Mouse (Mus musculus) liver, embryonic 14.5 days (tissue): Measurements from ENCODE around the gene Lrrc74b. TPM values are rescaled to one million over a fixed set of nuclear protein-coding genes. Genes with fewer than 3 reads are reported as not detected.
"Not testable (repeated sequence)": the region's sequence is repeated elsewhere in the genome, so short reads cannot be mapped to it uniquely, and the experiment has no call there.

ENCODE experiments used
- ATAC-seq: fragments of 200-750 bp; cut with Nextera tagmentation; 2 replicates; pipeline ENCODE4 v1.8.0; 2017; ENCODE audit warnings: moderate number of reproducible peaks, mild to moderate bottlenecking, moderate library complexity; ENCODE audit not compliant: insufficient read depth
- DNase-seq, 3 experiments: peaks; one replicate each; pipeline ENCODE4 v3.0.0-alpha.2; 2012 to 2013; ENCODE audit warnings: low read depth in 3 of 3, low spot score in 3 of 3
- H3K27ac ChIP-seq: fragments of 300-500 bp; sonication (generic); 2 replicates; pipeline ENCODE4 v1.5.1; 2014; ENCODE audit warnings: moderate library complexity, mild to moderate bottlenecking, control low read depth, inconsistent platforms
- H3K27me3 ChIP-seq: fragments of 300-500 bp; sonication (generic); 2 replicates; pipeline ENCODE4 v1.6.1; 2014; ENCODE audit warnings: mild to moderate bottlenecking, low read length, moderate library complexity; ENCODE audit not compliant: control insufficient read depth, insufficient read depth
- H3K36me3 ChIP-seq: fragments of 300-500 bp; sonication (generic); replicated peaks from 2 replicates; pipeline ENCODE4 v1.6.1; 2014; ENCODE audit warnings: low read depth; ENCODE audit not compliant: control insufficient read depth, insufficient read depth
- H3K4me1 ChIP-seq, 2 experiments: fragments of 200-500 bp in 1 of 2; fragments of 300-500 bp in 1 of 2; sonication (generic) in 1 of 2; replicated peaks; 2 replicates each; pipeline ENCODE4 v1.6.1; 2012 to 2014; ENCODE audit warnings: antibody characterized with exemption in 1 of 2, inconsistent platforms in 1 of 2, low read length in 1 of 2; ENCODE audit not compliant: control insufficient read depth in 2 of 2, insufficient read depth in 2 of 2
- H3K4me2 ChIP-seq: fragments of 300-500 bp; sonication (generic); 2 replicates; pipeline ENCODE4 v1.6.1; 2014; ENCODE audit warnings: low read depth, mild to moderate bottlenecking, control low read depth, moderate library complexity
- H3K4me3 ChIP-seq, 2 experiments: fragments of 200-500 bp in 1 of 2; fragments of 300-500 bp in 1 of 2; sonication (generic) in 1 of 2; 2 replicates each; pipeline ENCODE4 v1.5.1; 2012 to 2014; ENCODE audit warnings: low read depth in 2 of 2, low read length in 2 of 2, mild to moderate bottlenecking in 2 of 2, control low read depth in 1 of 2, inconsistent platforms in 1 of 2, moderate library complexity in 1 of 2; ENCODE audit not compliant: insufficient read depth in 1 of 2
- H3K9ac ChIP-seq: fragments of 300-500 bp; sonication (generic); replicated peaks from 2 replicates; pipeline ENCODE4 v1.6.1; 2014; ENCODE audit warnings: mild to moderate bottlenecking, control low read depth, moderate library complexity
- H3K9me3 ChIP-seq: fragments of 300-500 bp; sonication (generic); 2 replicates; pipeline ENCODE4 v1.6.1; 2016; ENCODE audit warnings: low read length, mixed read lengths; ENCODE audit not compliant: control insufficient read depth
- CTCF ChIP-seq: IDR thresholded peaks from 2 replicates; pipeline ENCODE4 v1.5.1; 2016; ENCODE audit warnings: antibody characterized with exemption, low read depth, control low read depth
- EP300 ChIP-seq: IDR thresholded peaks from 2 replicates; pipeline ENCODE4 v1.6.1; 2016; ENCODE audit warnings: antibody characterized with exemption, low read depth
- WGBS: fragments of 180-500 bp; shearing (Covaris S2); extraction: QIAGEN DNeasy Blood & Tissue Kit; methylation state at CpG from one replicate; pipeline ENCODE4 v1.1.7; 2014; ENCODE audit not compliant: insufficient replicate concordance; 5-methylcytosine and 5-hydroxymethylcytosine counted together
- polyA plus RNA-seq, 2 experiments: library from polyadenylated mRNA; depleted of rRNA in 1 of 2; stranded (reverse) in 1 of 2; unstranded in 1 of 2; fragments of >200 nt; fragmentation: Nextera tagmentation in 1 of 2; extraction: Ambion mirVana in 1 of 2; gene quantifications; 2 replicates each; pipeline versions ENCODE4 v1.2.1 to v1.2.3; 2012 to 2014

Lrrc74b gene
- polyA plus RNA-seq, 2 experiments = 0.02 TPM; not detected in 1

GRCm38 (mm10) chr16:17558811-17559210 is 2.2 kb downstream of the Lrrc74b start:
- Histone ChIP-seq H3K27ac (no peak overlapping the region), H3K4me1 (peaks cover 22 to 31% of the 10 kb centered on the region in 2 experiments), H3K36me3 (no peaks in the 10 kb centered on the region), H3K4me2 (peak overlapping the region; percentile 4), H3K9ac (no peak overlapping the region), H3K27me3 (peaks cover 2% of the 10 kb centered on the region; the same call in 1 of the 2 replicates), H3K4me3 (no peak overlapping the region), H3K9me3 (no peaks in the 10 kb centered on the region)
- under 1% methylated on average over 5 of the region's 5 CpGs for WGBS
- DNase-seq (no peak), ATAC-seq (no peak)
- TF ChIP-seq EP300 (no peak), CTCF (no peak)

GRCm38 (mm10) chr16:17557947-17558480 is 3.0 kb downstream of the Lrrc74b start:
- no peak for ATAC-seq
- DNase-seq = peak; percentile 40 to 52 (median 43)
- Histone ChIP-seq H3K4me3 (no peak overlapping the region), H3K9me3 (no peaks in the 10 kb centered on the region), H3K36me3 (no peaks in the 10 kb centered on the region), H3K27ac (no peak overlapping the region), H3K27me3 (peaks cover 2% of the 10 kb centered on the region; the same call in 1 of the 2 replicates), H3K9ac (no peak overlapping the region), H3K4me1 (peaks cover 27 to 36% of the 10 kb centered on the region in 2 experiments), H3K4me2 (no peak overlapping the region)
- WGBS = 3% methylated on average over 5 of the region's 5 CpGs
- TF ChIP-seq CTCF = peak; percentile 99
- no peak for TF ChIP-seq EP300

- Histone ChIP-seq H3K27me3 (no peaks in the 10 kb centered on the region; the same call in 1 of the 2 replicates), H3K4me3 (no peak overlapping the region), H3K9me3 (no peaks in the 10 kb centered on the region), H3K9ac (no peak overlapping the region), H3K27ac (no peak overlapping the region), H3K36me3 (no peaks in the 10 kb centered on the region), H3K4me2 (no peak overlapping the region), H3K4me1 (peaks cover 27 to 37% of the 10 kb centered on the region in 2 experiments)
- 36% methylated on average over 4 of the region's 4 CpGs for WGBS
- no peak for TF ChIP-seq CTCF
- TF ChIP-seq EP300 = no peak
- no peak for DNase-seq
- ATAC-seq = no peak
Measured at GRCm38 (mm10) chr16:17556907-17557306, 4.1 kb downstream of the Lrrc74b start.

- no peaks in the 10 kb centered on the region for H3K27me3 ChIP-seq
- H3K9ac ChIP-seq = no peak overlapping the region
- TF ChIP-seq EP300 = no peak
- TF ChIP-seq CTCF = no peak
- no peak overlapping the region for H3K4me2 ChIP-seq
- H3K4me3 ChIP-seq = no peak overlapping the region
- H3K9me3 ChIP-seq = no peaks in the 10 kb centered on the region
- no peak for ATAC-seq
- H3K36me3 ChIP-seq = no peaks in the 10 kb centered on the region
- peaks cover 23 to 33% of the 10 kb centered on the region in 2 experiments for H3K4me1 ChIP-seq
- no peak overlapping the region for H3K27ac ChIP-seq
- no peak for DNase-seq
- WGBS = 73% methylated on average over 4 of the region's 4 CpGs
Measured at GRCm38 (mm10) chr16:17556180-17556579, 4.9 kb downstream of the Lrrc74b start.

- peak; percentile 52 to 62 (median 58) for DNase-seq
- H3K36me3 ChIP-seq, H3K9me3 ChIP-seq, H3K27me3 ChIP-seq: not testable (repeated sequence)
- peak; percentile 66 for ATAC-seq
- peak overlapping the region in 1 of 2 experiments; percentile 50; a peak in 2 of 4 replicates for H3K4me3 ChIP-seq
- H3K4me1 ChIP-seq = peaks cover 21 to 33% of the 10 kb centered on the region in 2 experiments
- 9% methylated on average over 4 of the region's 4 CpGs for WGBS
- H3K27ac ChIP-seq = peak overlapping the region; percentile 76
- H3K4me2 ChIP-seq = peak overlapping the region; percentile 83
- peak overlapping the region; percentile 52 for H3K9ac ChIP-seq
Measured at GRCm38 (mm10) chr16:17554702-17555101, 6.3 kb downstream of the Lrrc74b start.
